Mouse (Mus musculus) heart, embryonic 14.5 days (tissue): ENCODE measurements around the gene Iqce. TPM values are rescaled to one million over a fixed set of nuclear protein-coding genes. Genes with fewer than 3 reads are reported as not detected.

Source experiments
- ATAC-seq: fragments of 200-750 bp; cut with Nextera tagmentation; 2 replicates; pipeline ENCODE4 v1.8.0; 2017; ENCODE audit warnings: low read depth, moderate TSS enrichment; ENCODE audit not compliant: insufficient number of reproducible peaks, insufficient read depth, low FRiP score
- H3K27ac ChIP-seq, 2 experiments: fragments of 200-500 bp in 1 of 2; fragments of 300-500 bp in 1 of 2; sonication (generic) in 1 of 2; replicated peaks in 1 of 2; 2 replicates each; pipeline ENCODE4 v1.5.1; 2012 to 2014; ENCODE audit warnings: low read depth in 2 of 2, low read length in 2 of 2, control low read depth in 1 of 2, mild to moderate bottlenecking in 1 of 2, mixed read lengths in 1 of 2; ENCODE audit not compliant: control insufficient read depth in 1 of 2, insufficient read depth in 1 of 2
- H3K27me3 ChIP-seq: fragments of 300-500 bp; sonication (generic); 2 replicates; pipeline ENCODE4 v1.6.1; 2014; ENCODE audit warnings: mild to moderate bottlenecking, low read length, control low read depth; ENCODE audit not compliant: control insufficient read depth, insufficient read depth
- H3K36me3 ChIP-seq: fragments of 300-500 bp; sonication (generic); 2 replicates; pipeline ENCODE4 v1.6.1; 2014; ENCODE audit warnings: mild to moderate bottlenecking, control low read depth, low read length, mixed read lengths; ENCODE audit not compliant: control insufficient read depth, insufficient read depth
- H3K4me1 ChIP-seq, 2 experiments: fragments of 200-500 bp in 1 of 2; fragments of 300-500 bp in 1 of 2; sonication (generic) in 1 of 2; 2 replicates each; pipeline ENCODE4 v1.6.1; 2012 to 2014; ENCODE audit warnings: low read length in 2 of 2, control low read depth in 1 of 2, mixed read lengths in 1 of 2; ENCODE audit not compliant: control insufficient read depth in 2 of 2, insufficient read depth in 2 of 2
- H3K4me2 ChIP-seq: fragments of 300-500 bp; sonication (generic); 2 replicates; pipeline ENCODE4 v1.6.1; 2014; ENCODE audit warnings: mild to moderate bottlenecking, low read length
- H3K4me3 ChIP-seq, 2 experiments: fragments of 200-500 bp in 1 of 2; fragments of 300-500 bp in 1 of 2; sonication (generic) in 1 of 2; 2 replicates each; pipeline ENCODE4 v1.5.1; 2012 to 2014; ENCODE audit warnings: low read length in 2 of 2, mild to moderate bottlenecking in 2 of 2, control low read depth in 1 of 2, low read depth in 1 of 2, moderate library complexity in 1 of 2; ENCODE audit not compliant: control insufficient read depth in 1 of 2, insufficient read depth in 1 of 2
- H3K9ac ChIP-seq: fragments of 300-500 bp; sonication (generic); 2 replicates; pipeline ENCODE4 v1.6.1; 2014; ENCODE audit warnings: mild to moderate bottlenecking, low read length
- H3K9me3 ChIP-seq: fragments of 300-500 bp; sonication (generic); 2 replicates; pipeline ENCODE4 v1.6.1; 2016; ENCODE audit warnings: low read length, control low read depth; ENCODE audit not compliant: control insufficient read depth
- WGBS: fragments of 180-500 bp; shearing (Covaris S2); extraction: QIAGEN DNeasy Blood & Tissue Kit; methylation state at CpG from one replicate; pipeline ENCODE4 v1.1.7; 2014; 5-methylcytosine and 5-hydroxymethylcytosine counted together
- polyA plus RNA-seq: library from polyadenylated mRNA; unstranded; fragments of >200 nt; fragmentation: Nextera tagmentation; extraction: Ambion mirVana; gene quantifications from 2 replicates; pipeline ENCODE4 v1.2.1, GENCODE M21; 2014

Gene Iqce
- polyA plus RNA-seq, 1 experiment from 2014 or later, result 8.0 TPM

DNA sequence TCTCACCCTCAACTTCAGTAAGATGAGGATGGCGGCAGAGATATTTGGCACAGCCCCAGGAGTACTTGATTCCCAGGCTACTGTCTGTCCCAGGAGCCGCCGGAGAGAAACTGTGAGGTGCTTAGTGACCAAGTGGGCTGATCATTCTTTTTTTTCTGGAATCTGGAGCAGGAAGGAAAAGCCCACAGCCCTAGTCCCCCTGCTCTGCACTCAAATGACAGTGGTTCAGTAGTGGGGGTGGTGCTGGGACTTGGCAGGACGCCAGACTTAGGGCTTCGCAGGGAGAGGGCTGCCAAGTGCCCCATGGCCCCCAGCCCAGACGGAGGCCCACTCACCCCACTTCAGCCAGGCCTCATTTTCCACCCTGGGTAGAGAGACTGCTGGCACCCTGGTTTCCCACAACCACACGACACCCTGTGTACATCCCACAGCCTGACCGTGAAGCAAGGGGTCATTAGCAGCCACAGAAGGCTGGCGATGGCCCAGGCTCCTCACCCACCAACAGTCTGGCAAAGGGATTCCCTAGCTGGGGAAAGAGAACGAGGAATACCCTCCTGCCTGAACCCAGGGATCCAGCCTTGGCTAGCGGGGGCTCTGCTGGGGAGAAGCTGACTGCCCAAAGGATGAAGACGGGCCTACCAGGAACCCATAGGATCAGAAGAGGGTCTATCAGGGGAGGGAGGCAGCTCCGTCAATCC, 54.2 kb downstream of the Iqce start:
- under 1% methylated on average over 13 of the region's 13 CpGs for WGBS
- Histone ChIP-seq H3K4me1 (peaks cover 45 to 55% of the 10 kb centered on the region in 2 experiments), H3K27me3 (no peaks in the 10 kb centered on the region), H3K4me3 (peak overlapping the region; percentile 85 to 86), H3K27ac (peak overlapping the region; percentile 83 to 85), H3K4me2 (peak overlapping the region; percentile 89), H3K36me3 (peaks cover 22% of the 10 kb centered on the region), H3K9me3 (no peaks in the 10 kb centered on the region), H3K9ac (peak overlapping the region; percentile 98)
- ATAC-seq, result peak; percentile 10; the same call in 1 of the 2 replicates

DNA sequence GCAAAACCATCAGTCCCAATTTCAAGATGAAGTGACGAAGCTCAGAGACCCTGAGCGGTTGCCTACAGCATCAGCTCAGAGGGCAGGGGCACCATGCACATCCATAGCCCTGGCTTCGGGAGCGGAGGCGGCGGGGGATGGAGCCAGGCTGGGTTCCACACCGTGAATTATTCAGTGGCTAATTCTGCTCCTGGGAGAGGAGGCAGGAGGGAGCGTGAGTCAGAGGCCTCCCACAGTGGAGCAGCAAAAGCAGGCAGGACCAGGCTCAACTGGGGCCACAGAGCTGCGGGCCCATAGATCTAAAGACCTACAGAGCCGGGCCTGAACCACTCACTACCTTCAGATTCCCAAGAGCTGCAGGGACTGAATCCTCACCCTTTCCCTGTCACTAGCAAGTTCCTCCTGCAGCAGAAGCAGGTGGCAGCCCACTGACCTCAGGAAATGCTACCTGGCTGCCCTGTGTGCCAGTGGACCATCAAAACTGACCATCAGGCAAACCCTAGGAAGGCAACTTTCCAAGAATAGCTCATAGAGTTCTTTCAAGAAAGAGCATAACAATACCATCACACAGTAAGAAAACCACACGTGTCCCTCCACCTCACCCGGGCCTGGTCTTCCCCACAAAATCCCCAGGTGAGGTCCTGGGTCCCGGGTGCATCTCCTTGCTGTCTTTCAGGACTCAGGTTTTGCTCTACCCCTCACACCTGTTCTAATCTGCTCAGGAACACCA, 55.0 kb downstream of the Iqce start:
- no peaks in the 10 kb centered on the region for H3K27me3 ChIP-seq
- WGBS, result 63% methylated on average over 13 of the region's 13 CpGs
- peak overlapping the region; percentile 83 to 85 for H3K27ac ChIP-seq
- H3K9ac ChIP-seq, result peak overlapping the region; percentile 98
- no peak for ATAC-seq
- H3K9me3 ChIP-seq, result no peaks in the 10 kb centered on the region
- H3K4me1 ChIP-seq, result peaks cover 42 to 53% of the 10 kb centered on the region in 2 experiments
- H3K4me2 ChIP-seq, result peak overlapping the region; percentile 89
- H3K4me3 ChIP-seq, result peak overlapping the region; percentile 85 to 86
- peaks cover 22% of the 10 kb centered on the region for H3K36me3 ChIP-seq

DNA sequence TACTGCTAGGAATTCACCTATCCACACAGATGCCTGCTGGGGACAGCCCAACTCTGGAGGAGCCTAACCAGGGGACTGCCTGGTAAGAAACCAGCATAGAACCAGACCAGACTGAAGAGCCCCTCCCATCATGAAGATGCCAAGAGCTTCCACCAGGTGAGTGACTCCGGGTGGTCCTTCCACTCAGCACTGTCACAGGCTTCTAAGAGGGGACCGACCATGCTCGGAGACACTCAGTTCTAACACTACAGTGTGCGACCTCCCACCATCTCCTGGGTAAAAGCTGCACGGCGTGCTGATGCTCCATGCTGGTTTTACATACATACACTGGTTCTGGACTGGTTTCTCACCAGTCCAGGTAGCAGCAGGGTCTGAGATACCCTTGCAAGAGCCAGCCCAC, 56.0 kb downstream of the Iqce start:
- H3K36me3 ChIP-seq, result peaks cover 22% of the 10 kb centered on the region
- H3K27ac ChIP-seq, result no peak overlapping the region
- no peaks in the 10 kb centered on the region for H3K27me3 ChIP-seq
- peaks cover 49 to 59% of the 10 kb centered on the region in 2 experiments for H3K4me1 ChIP-seq
- ATAC-seq, result no peak
- peak overlapping the region; percentile 89 for H3K4me2 ChIP-seq
- no peaks in the 10 kb centered on the region for H3K9me3 ChIP-seq
- WGBS, result 90% methylated on average over 6 of the region's 6 CpGs
- peak overlapping the region; percentile 98; the same call in 1 of the 2 replicates for H3K9ac ChIP-seq
- H3K4me3 ChIP-seq, result no peak overlapping the region

DNA sequence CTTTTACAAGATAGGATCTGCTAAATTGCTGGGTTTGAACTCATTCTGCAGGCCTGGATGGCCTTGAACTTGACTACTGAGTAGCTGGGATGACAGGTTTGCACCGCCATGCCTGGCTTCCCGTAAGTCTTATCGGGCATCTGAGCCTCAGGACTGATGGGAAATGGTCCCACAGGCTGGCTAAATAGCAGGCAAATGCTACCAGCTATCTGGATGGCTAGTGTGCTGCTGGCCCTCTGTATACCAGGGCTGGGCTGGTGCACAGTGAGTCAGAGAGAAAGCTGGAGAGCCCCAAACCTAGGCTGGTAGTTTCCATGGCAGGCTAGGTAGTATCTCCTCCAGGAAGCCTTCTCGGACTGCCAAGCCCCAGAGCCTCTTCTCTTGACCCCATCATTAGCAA, 56.7 kb downstream of the Iqce start:
- 76% methylated on average over 4 of the region's 4 CpGs for WGBS
- H3K27me3 ChIP-seq, result no peaks in the 10 kb centered on the region
- no peak overlapping the region for H3K4me3 ChIP-seq
- ATAC-seq, result no peak
- peaks cover 53 to 66% of the 10 kb centered on the region in 2 experiments for H3K4me1 ChIP-seq
- H3K36me3 ChIP-seq, result peaks cover 22% of the 10 kb centered on the region
- H3K9ac ChIP-seq, result peak overlapping the region; percentile 25; the same call in 1 of the 2 replicates
- H3K27ac ChIP-seq, result 0 out of 4 replicates have a peak overlapping the region, but pooled peaks of 1 of the 2 experiments have one; percentile 61
- peak overlapping the region; percentile 12; the same call in 1 of the 2 replicates for H3K4me2 ChIP-seq
- H3K9me3 ChIP-seq, result no peaks in the 10 kb centered on the region

DNA sequence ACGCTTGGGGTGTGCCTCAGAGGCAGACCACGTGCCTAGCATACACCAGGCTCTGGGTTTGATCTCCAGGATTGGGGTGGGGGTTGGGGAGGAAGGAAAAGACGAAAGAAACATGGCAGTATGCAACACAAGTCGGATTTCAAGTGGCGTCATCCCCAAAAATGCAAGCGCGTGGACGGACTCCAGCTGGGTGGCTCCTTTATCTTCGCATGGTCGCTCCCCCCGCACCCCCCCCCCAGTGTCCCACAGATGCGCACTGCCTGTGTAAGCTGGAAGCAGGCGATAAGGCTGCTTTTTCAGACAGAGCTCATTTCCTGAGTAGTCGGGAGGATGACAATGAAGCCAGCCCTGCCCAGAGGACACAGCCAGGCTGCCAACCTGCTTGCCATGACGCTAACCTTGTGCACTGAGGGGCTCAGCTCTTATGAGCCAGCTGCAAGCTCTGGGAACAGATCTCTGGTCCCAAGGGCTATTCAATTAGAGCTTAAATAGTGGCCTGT, 57.4 kb downstream of the Iqce start:
- Histone ChIP-seq H3K4me3 (no peak overlapping the region), H3K9ac (0 out of 2 replicates have a peak overlapping the region, but pooled peaks have one; percentile 25), H3K4me1 (peaks cover 53 to 70% of the 10 kb centered on the region in 2 experiments), H3K4me2 (peak overlapping the region; percentile 12; the same call in 1 of the 2 replicates), H3K9me3 (no peaks in the 10 kb centered on the region), H3K36me3 (peaks cover 24% of the 10 kb centered on the region), H3K27me3 (no peaks in the 10 kb centered on the region), H3K27ac (peak overlapping the region; percentile 32 to 61)
- WGBS, result 63% methylated on average over 15 of the region's 15 CpGs
- ATAC-seq, result no peak

DNA sequence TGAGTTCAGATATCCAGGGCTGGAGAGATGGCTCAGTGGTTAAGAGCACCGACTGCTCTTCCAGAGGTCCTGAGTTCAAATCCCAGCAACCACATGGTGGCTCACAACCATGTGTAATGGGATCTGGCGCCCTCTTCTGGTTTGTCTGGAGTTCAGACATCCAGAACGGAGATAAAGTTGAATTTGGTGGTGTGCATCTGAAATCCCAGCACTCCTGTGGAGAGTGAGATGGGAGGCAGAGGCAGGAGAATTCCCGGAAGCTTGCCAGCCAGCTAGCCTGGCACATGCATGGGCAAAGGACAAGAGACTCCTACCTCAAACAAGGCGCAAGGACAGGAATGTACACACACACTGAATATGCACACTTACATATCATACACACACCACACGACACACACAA, 57.9 kb downstream of the Iqce start:
- H3K4me3 ChIP-seq, result no peak overlapping the region
- peaks cover 48 to 70% of the 10 kb centered on the region in 2 experiments for H3K4me1 ChIP-seq
- no peaks in the 10 kb centered on the region for H3K9me3 ChIP-seq
- no peak for ATAC-seq
- peak overlapping the region; percentile 12; the same call in 1 of the 2 replicates for H3K4me2 ChIP-seq
- H3K36me3 ChIP-seq, result peaks cover 28% of the 10 kb centered on the region
- H3K27me3 ChIP-seq, result no peaks in the 10 kb centered on the region
- 83% methylated on average over 6 of the region's 6 CpGs for WGBS
- H3K9ac ChIP-seq, result no peak overlapping the region
- H3K27ac ChIP-seq, result peak overlapping the region in 1 of 2 experiments; percentile 28; a peak in 1 of 4 replicates

DNA sequence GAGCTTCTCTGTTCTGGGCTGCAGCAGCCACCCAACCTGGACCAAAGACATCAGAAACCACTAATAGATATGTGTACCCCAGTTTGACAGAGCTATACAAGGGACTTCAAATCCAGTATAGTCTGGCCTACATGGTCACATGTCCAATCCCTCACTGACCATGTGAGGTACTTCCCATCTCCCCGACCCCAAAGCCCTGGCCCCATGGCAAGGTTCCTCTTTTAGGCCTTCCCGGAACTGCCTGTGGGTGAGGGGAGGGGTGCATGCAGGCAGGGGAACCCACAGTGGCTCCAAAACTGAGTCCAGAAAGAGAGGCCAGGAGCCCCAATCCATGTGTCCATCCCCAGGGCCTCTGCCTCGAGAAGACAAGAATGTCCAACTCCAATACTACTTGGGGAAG, 60.1 kb downstream of the Iqce start:
- Histone ChIP-seq H3K36me3 (peaks cover 46% of the 10 kb centered on the region), H3K4me3 (no peak overlapping the region), H3K27ac (peak overlapping the region; percentile 30 to 39), H3K9me3 (no peaks in the 10 kb centered on the region), H3K4me1 (peaks cover 41 to 61% of the 10 kb centered on the region in 2 experiments), H3K4me2 (no peak overlapping the region), H3K9ac (peak overlapping the region; percentile 41), H3K27me3 (no peaks in the 10 kb centered on the region)
- WGBS, result 47% methylated on average over 3 of the region's 3 CpGs
- no peak for ATAC-seq
